Mouse (Mus musculus) stomach, embryonic 14.5 days (tissue): ENCODE results near the gene Usp50. TPM values are rescaled to one million over a fixed set of nuclear protein-coding genes. Genes with fewer than 3 reads are reported as not detected.
A peak's percentile ranks its signal among the peaks of the same experiment; 100 is the strongest.

Experiments
- ATAC-seq: fragments of 200-750 bp; cut with Nextera tagmentation; 2 replicates; pipeline ENCODE4 v1.8.0; 2017; ENCODE audit warnings: low read depth, moderate TSS enrichment; ENCODE audit not compliant: insufficient number of reproducible peaks, insufficient read depth, low FRiP score
- H3K27ac ChIP-seq: fragments of 300-500 bp; sonication (generic); 2 replicates; pipeline ENCODE4 v1.5.1; 2014; ENCODE audit warnings: mild to moderate bottlenecking, low read length, moderate library complexity, mixed read lengths
- H3K27me3 ChIP-seq: fragments of 300-500 bp; sonication (generic); 2 replicates; pipeline ENCODE4 v1.6.1; 2014; ENCODE audit warnings: low read length, control low read depth, mixed read lengths; ENCODE audit not compliant: control insufficient read depth, insufficient read depth
- H3K36me3 ChIP-seq: fragments of 300-500 bp; sonication (generic); 2 replicates; pipeline ENCODE4 v1.6.1; 2014; ENCODE audit warnings: mild to moderate bottlenecking, control low read depth, low read length, moderate library complexity, mixed read lengths; ENCODE audit not compliant: control insufficient read depth, insufficient read depth
- H3K4me1 ChIP-seq: fragments of 300-500 bp; sonication (generic); 2 replicates; pipeline ENCODE4 v1.6.1; 2014; ENCODE audit warnings: low read length, control low read depth, mixed read lengths; ENCODE audit not compliant: control insufficient read depth, insufficient read depth
- H3K4me2 ChIP-seq: fragments of 300-500 bp; sonication (generic); replicated peaks from 2 replicates; pipeline ENCODE4 v1.6.1; 2014; ENCODE audit warnings: low read depth, low read length, control low read depth
- H3K4me3 ChIP-seq: fragments of 300-500 bp; sonication (generic); 2 replicates; pipeline ENCODE4 v1.5.1; 2014; ENCODE audit warnings: low read depth, low read length, control low read depth
- H3K9ac ChIP-seq: fragments of 300-500 bp; sonication (generic); replicated peaks from 2 replicates; pipeline ENCODE4 v1.6.1; 2014; ENCODE audit warnings: low read depth, mild to moderate bottlenecking, control low read depth, low read length, moderate library complexity, mixed read lengths
- H3K9me3 ChIP-seq: fragments of 300-500 bp; sonication (generic); 2 replicates; pipeline ENCODE4 v1.6.1; 2016; ENCODE audit warnings: low read depth, low read length, control low read depth; ENCODE audit not compliant: control insufficient read depth
- WGBS: fragments of 180-500 bp; shearing (Covaris S2); extraction: QIAGEN DNeasy Blood & Tissue Kit; methylation state at CpG from one replicate; pipeline ENCODE4 v1.1.7; 2014; 5-methylcytosine and 5-hydroxymethylcytosine counted together
- polyA plus RNA-seq: library from polyadenylated mRNA; unstranded; fragments of >200 nt; fragmentation: Nextera tagmentation; extraction: Ambion mirVana; gene quantifications from 2 replicates; pipeline ENCODE4 v1.2.1, GENCODE M21; 2014

The Usp50 gene
- polyA plus RNA-seq, 1 experiment from 2014 or later, result 3.7 TPM

DNA sequence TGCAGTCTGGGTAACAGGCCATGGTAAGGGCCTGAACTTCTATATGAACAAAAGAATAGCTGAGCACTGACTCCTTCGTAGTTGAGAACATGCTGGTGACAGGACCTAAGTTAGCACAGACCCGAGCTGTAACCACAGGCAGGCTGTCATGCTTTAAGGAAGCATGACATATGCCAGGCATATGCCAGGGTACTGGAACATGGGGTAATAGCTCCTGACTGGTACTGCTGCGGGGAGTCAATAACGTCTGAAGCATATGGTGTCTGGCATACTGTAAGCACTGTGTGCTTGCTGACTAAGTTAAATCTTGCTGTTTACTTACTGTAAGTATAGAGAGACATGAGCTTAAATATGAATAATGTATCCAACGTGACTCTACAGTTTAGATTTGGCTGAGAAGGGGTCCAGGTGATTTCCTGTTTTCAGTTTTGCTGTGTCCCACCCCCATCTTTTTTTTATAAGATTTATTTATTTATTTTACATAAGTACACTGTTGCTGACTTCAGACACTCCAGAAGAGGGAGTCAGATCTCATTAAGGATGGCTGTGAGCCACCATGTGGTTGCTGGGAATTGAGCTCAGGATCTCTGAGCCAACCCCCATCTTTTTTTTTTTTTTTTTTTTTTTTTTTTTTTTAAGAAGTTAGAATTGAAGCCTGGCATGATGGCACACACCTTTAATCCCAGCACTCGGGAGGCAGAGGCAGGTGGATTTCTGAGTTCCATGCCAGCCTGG is 47.8 kb downstream of the Usp50 start:
- peaks cover 53% of the 10 kb centered on the region for H3K36me3 ChIP-seq
- H3K4me2 ChIP-seq, result no peak overlapping the region
- no peak overlapping the region for H3K9ac ChIP-seq
- no peak overlapping the region for H3K4me3 ChIP-seq
- no peaks in the 10 kb centered on the region for H3K27me3 ChIP-seq
- ATAC-seq, result no peak
- H3K27ac ChIP-seq, result no peak overlapping the region
- no peaks in the 10 kb centered on the region for H3K4me1 ChIP-seq
- 77% methylated on average over 6 of the region's 6 CpGs for WGBS
- H3K9me3 ChIP-seq, result no peaks in the 10 kb centered on the region

DNA sequence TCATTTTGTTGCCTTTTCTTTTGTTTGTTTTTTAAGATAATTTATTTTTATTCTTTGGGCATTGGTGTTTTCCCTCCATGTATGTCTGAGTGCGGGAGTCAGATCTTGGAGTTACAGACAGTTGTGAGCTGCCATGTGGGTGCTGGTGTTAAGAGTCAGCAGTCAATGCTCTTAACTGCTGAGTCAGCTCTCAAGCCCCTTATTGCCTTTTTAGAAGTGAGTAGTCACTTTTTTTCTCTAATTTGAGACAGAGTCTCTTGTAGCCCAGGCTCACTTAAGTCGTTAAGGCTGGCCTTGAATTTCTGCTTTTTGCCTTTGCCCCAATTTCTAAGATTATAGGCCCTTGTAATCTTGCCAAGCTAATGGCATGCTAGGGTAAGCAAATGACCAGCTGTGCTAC is 52.8 kb downstream of the Usp50 start:
- no peaks in the 10 kb centered on the region for H3K4me1 ChIP-seq
- H3K9me3 ChIP-seq, result no peaks in the 10 kb centered on the region
- ATAC-seq, result no peak
- H3K9ac ChIP-seq, result no peak overlapping the region
- H3K4me3 ChIP-seq, result no peak overlapping the region
- H3K36me3 ChIP-seq, result peaks cover 49% of the 10 kb centered on the region
- H3K27ac ChIP-seq, result no peak overlapping the region
- 82% methylated on average over 2 of the region's 2 CpGs for WGBS
- no peak overlapping the region for H3K4me2 ChIP-seq
- no peaks in the 10 kb centered on the region for H3K27me3 ChIP-seq

- peaks cover 45% of the 10 kb centered on the region for H3K36me3 ChIP-seq
- H3K4me2 ChIP-seq, result no peak overlapping the region
- H3K4me3 ChIP-seq, result no peak overlapping the region
- WGBS, result 91% methylated on average over 4 of the region's 4 CpGs
- H3K4me1 ChIP-seq, result no peaks in the 10 kb centered on the region
- no peaks in the 10 kb centered on the region for H3K27me3 ChIP-seq
- ATAC-seq, result no peak
- H3K9me3 ChIP-seq, result no peaks in the 10 kb centered on the region
- H3K9ac ChIP-seq, result no peak overlapping the region
- H3K27ac ChIP-seq, result no peak overlapping the region
Observed at GRCm38 (mm10) chr2:126729207-126729606, 54.1 kb downstream of the Usp50 start.

DNA sequence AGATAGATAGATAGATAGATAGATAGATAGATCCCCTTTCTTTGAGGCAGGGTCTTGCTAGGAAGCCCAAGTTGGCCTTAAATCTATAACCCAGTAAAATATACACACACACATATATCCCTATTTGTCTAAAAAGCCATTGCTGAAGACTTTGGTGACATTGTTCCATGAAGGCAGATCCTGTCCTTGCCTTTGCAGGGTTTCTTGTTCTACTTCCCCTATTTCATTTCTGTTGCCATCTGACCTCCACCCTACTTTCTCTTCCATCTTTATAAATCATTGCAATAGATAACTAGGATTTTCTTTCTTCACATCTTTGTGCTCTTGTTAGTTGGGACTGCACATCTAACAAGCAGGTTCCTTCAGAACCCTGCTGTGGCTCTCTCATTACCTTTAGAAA is 70.3 kb downstream of the Usp50 start:
- no peak overlapping the region for H3K27ac ChIP-seq
- H3K4me2 ChIP-seq, result no peak overlapping the region
- H3K9me3 ChIP-seq, result no peaks in the 10 kb centered on the region
- 0 out of 2 replicates have a peak, but pooled peaks cover 2% of the 10 kb centered on the region for H3K36me3 ChIP-seq
- no peak for ATAC-seq
- H3K9ac ChIP-seq, result no peak overlapping the region
- no peak overlapping the region for H3K4me3 ChIP-seq
- H3K4me1 ChIP-seq, result peaks cover 5% of the 10 kb centered on the region; the same call in 1 of the 2 replicates
- H3K27me3 ChIP-seq, result no peaks in the 10 kb centered on the region

- Histone ChIP-seq H3K36me3 (no peaks in the 10 kb centered on the region), H3K4me2 (no peak overlapping the region), H3K27me3 (no peaks in the 10 kb centered on the region), H3K4me1 (peaks cover 6% of the 10 kb centered on the region; the same call in 1 of the 2 replicates), H3K9me3 (no peaks in the 10 kb centered on the region), H3K9ac (no peak overlapping the region), H3K4me3 (no peak overlapping the region), H3K27ac (no peak overlapping the region)
- no peak for ATAC-seq
- WGBS, result 98% methylated on average over 5 of the region's 5 CpGs
Observed at GRCm38 (mm10) chr2:126712526-126712925, 70.7 kb downstream of the Usp50 start.

- peak overlapping the region; percentile 85; the same call in 1 of the 2 replicates for H3K4me3 ChIP-seq
- no peaks in the 10 kb centered on the region for H3K36me3 ChIP-seq
- H3K4me2 ChIP-seq, result peak overlapping the region; percentile 74
- no peak for ATAC-seq
- 86% methylated on average over 4 of the region's 4 CpGs for WGBS
- H3K4me1 ChIP-seq, result peaks cover 6% of the 10 kb centered on the region; the same call in 1 of the 2 replicates
- no peak overlapping the region for H3K9ac ChIP-seq
- no peak overlapping the region for H3K27ac ChIP-seq
- H3K27me3 ChIP-seq, result no peaks in the 10 kb centered on the region
- H3K9me3 ChIP-seq, result no peaks in the 10 kb centered on the region
Observed at GRCm38 (mm10) chr2:126708361-126708760, 74.9 kb downstream of the Usp50 start.

DNA sequence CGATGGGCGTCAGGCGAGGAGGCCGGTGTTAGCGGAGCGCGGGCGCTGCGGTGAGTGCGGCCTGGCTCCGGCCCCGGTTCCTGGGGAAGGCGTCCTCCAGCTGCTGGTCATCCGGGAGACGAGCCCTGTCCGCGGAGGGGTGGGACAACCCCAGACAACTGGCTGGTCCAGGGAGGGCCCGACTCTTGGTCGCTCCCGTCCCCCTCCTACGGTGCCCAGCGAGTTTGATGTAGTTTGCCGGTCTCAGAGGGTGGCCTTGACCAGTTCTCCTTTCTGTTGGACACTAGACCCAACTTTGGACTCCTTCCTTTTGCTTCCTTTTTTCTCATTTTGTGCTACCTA is 75.9 kb downstream of the Usp50 start:
- no peaks in the 10 kb centered on the region for H3K36me3 ChIP-seq
- peak overlapping the region; percentile 45; the same call in 1 of the 2 replicates for H3K27ac ChIP-seq
- H3K4me2 ChIP-seq, result peak overlapping the region; percentile 74
- H3K4me3 ChIP-seq, result peak overlapping the region; percentile 85
- H3K9me3 ChIP-seq, result no peaks in the 10 kb centered on the region
- no peaks in the 10 kb centered on the region for H3K27me3 ChIP-seq
- ATAC-seq, result peak; percentile 80
- WGBS, result 0% methylated on average over 20 of the region's 23 CpGs
- H3K9ac ChIP-seq, result peak overlapping the region; percentile 81
- peaks cover 6% of the 10 kb centered on the region; the same call in 1 of the 2 replicates for H3K4me1 ChIP-seq

GRCm38 (mm10) chr2:126706759-126707437 is 76.4 kb downstream of the Usp50 start, which contains the start of gene Usp8:
TSS of gene Usp8 (plus strand) at chr2:126707328.
- 3% methylated on average over 47 of the region's 47 CpGs for WGBS
- peak; percentile 100 for ATAC-seq
- H3K9me3 ChIP-seq, result no peaks in the 10 kb centered on the region

More at GRCm38 (mm10) chr2:126706759-126707437, 76.4 kb downstream of the Usp50 start, which contains the start of gene Usp8:
- peaks cover 6% of the 10 kb centered on the region; the same call in 1 of the 2 replicates for H3K4me1 ChIP-seq
- H3K27ac ChIP-seq, result peak within 1 kb of the TSS; percentile 61; the same call in 1 of the 2 replicates
- no peaks in the 10 kb centered on the region for H3K27me3 ChIP-seq
- peak within 1 kb of the TSS; percentile 81 for H3K9ac ChIP-seq
- H3K36me3 ChIP-seq, result no peaks in the 10 kb centered on the region
- peak within 1 kb of the TSS; percentile 74 for H3K4me2 ChIP-seq
- H3K4me3 ChIP-seq, result peak within 1 kb of the TSS; percentile 85
